Mouse (Mus musculus) embryo, embryonic 11 days (tissue): ENCODE measurements around the gene Nfe2.
"Not testable (repeated sequence)": the region's sequence is repeated elsewhere in the genome, so short reads cannot be mapped to it uniquely, and the experiment has no call there.

Experiments used
- DNase-seq: peaks from one replicate; pipeline ENCODE4 v3.0.0-alpha.2; 2015

Nfe2 gene

GRCm38 (mm10) chr15:103248401-103249313, 9.5 kb downstream of the Nfe2 start:
- DNase-seq = peak; percentile 38

GRCm38 (mm10) chr15:103247782-103248400, 10.3 kb downstream of the Nfe2 start:
- DNase-seq = no peak

- no peak for DNase-seq
Measured at GRCm38 (mm10) chr15:103247078-103247781, 11.0 kb downstream of the Nfe2 start.

- DNase-seq = no peak
Measured at GRCm38 (mm10) chr15:103245616-103246015, 12.6 kb downstream of the Nfe2 start.

GRCm38 (mm10) chr15:103242885-103243284, 15.3 kb downstream of the Nfe2 start:
- no peak for DNase-seq

- not testable (repeated sequence) for DNase-seq
Measured at GRCm38 (mm10) chr15:103241071-103242018, 16.9 kb downstream of the Nfe2 start.

- peak; percentile 98 for DNase-seq
Measured at GRCm38 (mm10) chr15:103240160-103241028, 17.8 kb downstream of the Nfe2 start, which contains the start of gene Hnrnpa1. Gene Hnrnpa1 (plus strand): TSS chr15:103240432.

- DNase-seq = peak; percentile 99
Measured at GRCm38 (mm10) chr15:103239685-103240159, 18.5 kb downstream of the Nfe2 start, which contains the start of gene Cbx5. Gene Cbx5 (minus strand): TSS chr15:103239816.

GRCm38 (mm10) chr15:103239130-103239684, 19.0 kb downstream of the Nfe2 start:
- peak; percentile 98 for DNase-seq

- DNase-seq = no peak
Measured at GRCm38 (mm10) chr15:103237295-103237694, 20.9 kb downstream of the Nfe2 start.

- DNase-seq = no peak
Measured at GRCm38 (mm10) chr15:103233119-103233518, 25.1 kb downstream of the Nfe2 start.

GRCm38 (mm10) chr15:103228904-103229303, 29.3 kb downstream of the Nfe2 start:
- DNase-seq = no peak

GRCm38 (mm10) chr15:103227572-103227971, 30.6 kb downstream of the Nfe2 start:
- no peak for DNase-seq

- no peak for DNase-seq
Measured at GRCm38 (mm10) chr15:103227022-103227421, 31.2 kb downstream of the Nfe2 start.

- no peak for DNase-seq
Measured at GRCm38 (mm10) chr15:103224161-103224560, 34.0 kb downstream of the Nfe2 start.

- no peak for DNase-seq
Measured at GRCm38 (mm10) chr15:103221386-103221785, 36.8 kb downstream of the Nfe2 start.

- no peak for DNase-seq
Measured at GRCm38 (mm10) chr15:103220785-103221184, 37.4 kb downstream of the Nfe2 start.

GRCm38 (mm10) chr15:103216052-103216451, 42.2 kb downstream of the Nfe2 start:
- DNase-seq = no peak

- peak; percentile 99 for DNase-seq
Measured at GRCm38 (mm10) chr15:103214971-103215907, 43.0 kb downstream of the Nfe2 start.
